Mouse (Mus musculus) liver, embryonic 11.5 days (tissue): Measurements from ENCODE around the gene Nr4a1. TPM values are rescaled to one million over a fixed set of nuclear protein-coding genes. Genes with fewer than 3 reads are reported as not detected.

Experiments
- ATAC-seq: fragments of 200-750 bp; cut with Nextera tagmentation; replicated peaks from 2 replicates; pipeline ENCODE4 v1.8.0; 2017; ENCODE audit warnings: moderate number of reproducible peaks, mild to moderate bottlenecking, moderate TSS enrichment, moderate library complexity; ENCODE audit not compliant: low FRiP score
- DNase-seq: peaks from one replicate; pipeline ENCODE4 v3.0.0-alpha.2; 2017; ENCODE audit warnings: low spot score
- H3K27ac ChIP-seq: fragments of 300-500 bp; sonication (generic); 2 replicates; pipeline ENCODE4 v1.5.1; 2014; ENCODE audit warnings: mild to moderate bottlenecking, low read depth, low read length, control low read depth
- H3K27me3 ChIP-seq: fragments of 300-500 bp; sonication (generic); replicated peaks from 2 replicates; pipeline ENCODE4 v1.6.1; 2014; ENCODE audit warnings: low read length, mixed read lengths; ENCODE audit not compliant: control insufficient read depth, insufficient read depth
- H3K36me3 ChIP-seq: fragments of 300-500 bp; sonication (generic); 2 replicates; pipeline ENCODE4 v1.6.1; 2014; ENCODE audit warnings: mild to moderate bottlenecking, low read length, moderate library complexity, mixed read lengths; ENCODE audit not compliant: control insufficient read depth, insufficient read depth
- H3K4me1 ChIP-seq: fragments of 300-500 bp; sonication (generic); replicated peaks from 2 replicates; pipeline ENCODE4 v1.6.1; 2014; ENCODE audit warnings: low read length, mixed read lengths; ENCODE audit not compliant: control insufficient read depth, insufficient read depth
- H3K4me2 ChIP-seq: fragments of 300-500 bp; sonication (generic); 2 replicates; pipeline ENCODE4 v1.6.1; 2014; ENCODE audit warnings: mild to moderate bottlenecking, control low read depth, moderate library complexity
- H3K4me3 ChIP-seq: fragments of 300-500 bp; sonication (generic); 2 replicates; pipeline ENCODE4 v1.5.1; 2014; ENCODE audit warnings: low read depth, low read length, control low read depth
- H3K9ac ChIP-seq: fragments of 300-500 bp; sonication (generic); 2 replicates; pipeline ENCODE4 v1.6.1; 2014; ENCODE audit warnings: low read depth, low read length, control low read depth
- H3K9me3 ChIP-seq: fragments of 300-500 bp; sonication (generic); 2 replicates; pipeline ENCODE4 v1.6.1; 2016; ENCODE audit warnings: low read length, inconsistent platforms, mixed read lengths; ENCODE audit not compliant: control insufficient read depth
- WGBS: fragments of 180-500 bp; shearing (Covaris S2); extraction: QIAGEN DNeasy Blood & Tissue Kit; methylation state at CpG from one replicate; pipeline ENCODE4 v1.1.7; 2014; 5-methylcytosine and 5-hydroxymethylcytosine counted together
- polyA plus RNA-seq: library from polyadenylated mRNA; unstranded; fragments of >200 nt; fragmentation: Nextera tagmentation; extraction: Ambion mirVana; gene quantifications from 2 replicates; pipeline ENCODE4 v1.2.1, GENCODE M21; 2014

Nr4a1 gene
- polyA plus RNA-seq, 1 experiment from 2014 or later: 2.4 TPM

DNA sequence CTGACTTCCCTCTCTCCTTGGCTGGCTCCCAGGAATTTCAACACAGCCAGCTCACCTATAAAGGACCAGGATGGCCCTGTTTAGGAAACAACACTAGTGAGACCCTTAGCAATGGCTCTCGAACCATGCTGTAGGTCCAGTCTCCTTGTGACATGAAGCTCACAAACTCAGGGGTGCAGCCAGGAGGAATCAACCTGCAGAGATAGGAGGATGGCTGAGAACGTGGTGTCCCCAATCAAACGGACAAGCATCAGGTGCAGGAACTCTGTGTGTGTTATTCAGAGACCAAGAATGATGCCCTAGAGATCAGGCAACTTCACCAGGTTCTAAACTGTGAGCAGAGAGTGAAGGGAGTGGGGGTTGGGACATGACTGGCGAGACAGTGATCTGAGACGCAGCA is 68.0 kb downstream of the Nr4a1 start:
- 73% methylated on average over 5 of the region's 5 CpGs for WGBS
- no peak overlapping the region for H3K9ac ChIP-seq
- H3K9me3 ChIP-seq: no peaks in the 10 kb centered on the region
- H3K27me3 ChIP-seq: 0 out of 2 replicates have a peak, but pooled peaks cover 3% of the 10 kb centered on the region
- H3K4me3 ChIP-seq: no peak overlapping the region
- no peak overlapping the region for H3K4me2 ChIP-seq
- H3K36me3 ChIP-seq: no peaks in the 10 kb centered on the region
- ATAC-seq (no peak), DNase-seq (no peak)
- H3K27ac ChIP-seq: no peak overlapping the region
- peaks cover 21% of the 10 kb centered on the region for H3K4me1 ChIP-seq

DNA sequence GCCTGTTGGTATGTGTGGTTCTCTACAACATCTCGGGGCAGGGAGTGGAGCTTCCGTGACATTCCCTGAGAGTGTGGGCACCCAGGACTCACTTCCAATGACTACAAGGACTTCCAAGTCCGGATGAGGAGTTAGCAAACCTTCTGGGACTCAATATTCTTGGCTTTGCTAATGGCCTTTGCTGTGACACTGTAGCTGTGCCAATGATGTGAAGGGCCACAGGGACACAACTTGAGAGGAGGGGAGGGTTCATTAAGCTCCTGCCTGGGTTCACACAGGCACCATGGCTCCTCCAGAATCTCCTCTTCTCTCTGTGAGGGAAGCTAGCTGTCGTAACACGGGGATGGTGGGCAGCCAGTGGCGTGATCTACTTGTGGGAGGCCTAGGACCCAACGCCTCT is 68.6 kb downstream of the Nr4a1 start:
- Histone ChIP-seq H3K27ac (no peak overlapping the region), H3K4me2 (no peak overlapping the region), H3K9ac (no peak overlapping the region)

DNA sequence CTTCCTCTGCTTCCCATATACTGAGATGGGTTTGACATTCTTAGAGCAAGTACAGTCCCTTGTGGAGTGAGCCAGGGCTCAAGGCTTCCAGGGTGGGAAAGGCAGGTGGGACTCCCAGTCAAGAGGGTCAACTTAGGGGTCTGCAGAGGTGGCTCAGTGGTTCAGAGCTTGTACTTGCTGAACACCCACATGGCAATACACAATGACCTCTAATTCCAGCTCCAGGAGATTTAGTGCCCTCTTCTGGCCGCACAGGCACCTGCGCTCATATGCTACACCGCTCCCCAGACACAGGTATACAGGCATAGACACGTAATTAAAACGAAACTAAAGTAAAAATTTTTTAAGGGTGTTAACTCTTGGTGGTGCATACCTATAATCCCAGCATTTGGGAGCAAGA is 69.4 kb downstream of the Nr4a1 start:
- Histone ChIP-seq H3K27ac (no peak overlapping the region), H3K36me3 (no peaks in the 10 kb centered on the region), H3K4me1 (peaks cover 18% of the 10 kb centered on the region), H3K9ac (no peak overlapping the region), H3K4me2 (no peak overlapping the region), H3K9me3 (no peaks in the 10 kb centered on the region), H3K4me3 (no peak overlapping the region), H3K27me3 (0 out of 2 replicates have a peak, but pooled peaks cover 3% of the 10 kb centered on the region)
- 91% methylated on average over 5 of the region's 5 CpGs for WGBS
- ATAC-seq: no peak
- DNase-seq: no peak

More for the DNA sequence above, 68.6 kb downstream of the Nr4a1 start:
- no peak for DNase-seq
- Histone ChIP-seq H3K4me3 (no peak overlapping the region), H3K36me3 (no peaks in the 10 kb centered on the region), H3K4me1 (peaks cover 21% of the 10 kb centered on the region), H3K9me3 (no peaks in the 10 kb centered on the region), H3K27me3 (0 out of 2 replicates have a peak, but pooled peaks cover 3% of the 10 kb centered on the region)
- ATAC-seq: no peak
- 90% methylated on average over 7 of the region's 7 CpGs for WGBS

Other genes starting within 250 kb of the Nr4a1 start
- not detected in 2 replicates for gene Gm47841, start 206.9 kb upstream of the Nr4a1 start, polyA plus RNA-seq
- gene Fignl2, start 175.7 kb upstream of the Nr4a1 start, polyA plus RNA-seq: 0.27 and 0.40 TPM in 2 replicates
- not detected in 2 replicates for gene Ankrd33, start 138.5 kb upstream of the Nr4a1 start, polyA plus RNA-seq
- 2.5 TPM in 2 replicates for gene Acvrl1, start 125.7 kb upstream of the Nr4a1 start, polyA plus RNA-seq
- 4.2 and 4.4 TPM in 2 replicates for gene Acvr1b, start 80.2 kb upstream of the Nr4a1 start, polyA plus RNA-seq
- 1.5 and 1.7 TPM in 2 replicates for gene Grasp, start 30.1 kb upstream of the Nr4a1 start, polyA plus RNA-seq
- gene Atg101, start 30.0 kb downstream of the Nr4a1 start, polyA plus RNA-seq: 52.6 and 54.9 TPM in 2 replicates
- gene 6030408B16Rik, start 38.9 kb downstream of the Nr4a1 start, polyA plus RNA-seq: 0.58 and 0.94 TPM in 2 replicates
- gene Krt80, start 115.9 kb downstream of the Nr4a1 start, polyA plus RNA-seq: 0.23 TPM in 1 of 2 replicates, not detected in the other
- 13.3 and 13.9 TPM in 2 replicates for gene Krt7, start 156.8 kb downstream of the Nr4a1 start, polyA plus RNA-seq
- not detected in 2 replicates for gene Krt87, start 184.5 kb downstream of the Nr4a1 start, polyA plus RNA-seq
- not detected in 2 replicates for gene Krt88, start 193.5 kb downstream of the Nr4a1 start, polyA plus RNA-seq
- gene Krt81, start 209.5 kb downstream of the Nr4a1 start, polyA plus RNA-seq: not detected in 2 replicates
- not detected in 2 replicates for gene Krt86, start 219.2 kb downstream of the Nr4a1 start, polyA plus RNA-seq
- not detected in 2 replicates for gene Krt83, start 237.2 kb downstream of the Nr4a1 start, polyA plus RNA-seq